Mouse (Mus musculus) hindbrain, embryonic 14.5 days (tissue): Measurements from ENCODE around the gene Scrg1. TPM values are rescaled to one million over a fixed set of nuclear protein-coding genes. Genes with fewer than 3 reads are reported as not detected.
"Not testable (repeated sequence)": the region's sequence is repeated elsewhere in the genome, so short reads cannot be mapped to it uniquely, and the experiment has no call there.

ENCODE experiments used
- ATAC-seq: fragments of 200-750 bp; cut with Nextera tagmentation; 2 replicates; pipeline ENCODE4 v1.8.0; 2017; ENCODE audit warnings: moderate number of reproducible peaks, mild to moderate bottlenecking, moderate TSS enrichment, moderate library complexity; ENCODE audit not compliant: low FRiP score
- DNase-seq: peaks from one replicate; pipeline ENCODE4 v3.0.0-alpha.2; 2015; ENCODE audit warnings: low spot score
- H3K27ac ChIP-seq: fragments of 300-500 bp; sonication (generic); 2 replicates; pipeline ENCODE4 v1.5.1; 2014; ENCODE audit warnings: mild to moderate bottlenecking, moderate library complexity
- H3K27me3 ChIP-seq: fragments of 300-500 bp; sonication (generic); 2 replicates; pipeline ENCODE4 v1.6.1; 2014; ENCODE audit warnings: mild to moderate bottlenecking, low read length, mixed read lengths; ENCODE audit not compliant: control insufficient read depth, insufficient read depth
- H3K36me3 ChIP-seq: fragments of 300-500 bp; sonication (generic); replicated peaks from 2 replicates; pipeline ENCODE4 v1.6.1; 2014; ENCODE audit not compliant: control insufficient read depth, insufficient read depth
- H3K4me1 ChIP-seq: fragments of 300-500 bp; sonication (generic); replicated peaks from 2 replicates; pipeline ENCODE4 v1.6.1; 2014; ENCODE audit warnings: antibody characterized with exemption, low read length, mixed read lengths; ENCODE audit not compliant: control insufficient read depth, insufficient read depth
- H3K4me2 ChIP-seq: fragments of 300-500 bp; sonication (generic); replicated peaks from 2 replicates; pipeline ENCODE4 v1.6.1; 2014; ENCODE audit warnings: mild to moderate bottlenecking, moderate library complexity
- H3K4me3 ChIP-seq: fragments of 300-500 bp; sonication (generic); replicated peaks from 2 replicates; pipeline ENCODE4 v1.5.1; 2014; ENCODE audit warnings: mild to moderate bottlenecking, low read length
- H3K9ac ChIP-seq: fragments of 300-500 bp; sonication (generic); 2 replicates; pipeline ENCODE4 v1.6.1; 2014
- H3K9me3 ChIP-seq: fragments of 300-500 bp; sonication (generic); 2 replicates; pipeline ENCODE4 v1.6.1; 2016; ENCODE audit warnings: low read length; ENCODE audit not compliant: control insufficient read depth
- WGBS: fragments of 180-500 bp; shearing (Covaris S2); extraction: QIAGEN DNeasy Blood & Tissue Kit; methylation state at CpG from one replicate; pipeline ENCODE4 v1.1.7; 2014; 5-methylcytosine and 5-hydroxymethylcytosine counted together
- polyA plus RNA-seq: library from polyadenylated mRNA; unstranded; fragments of >200 nt; fragmentation: Nextera tagmentation; extraction: Ambion mirVana; gene quantifications from 2 replicates; pipeline ENCODE4 v1.2.1, GENCODE M21; 2014

The Scrg1 gene
- polyA plus RNA-seq, 1 experiment from 2014 or later: 8.9 TPM

GRCm38 (mm10) chr8:57443289-57443688, 12.4 kb upstream of the Scrg1 start:
- H3K27ac ChIP-seq: no peak overlapping the region
- H3K4me2 ChIP-seq: no peak overlapping the region
- no peaks in the 10 kb centered on the region for H3K4me1 ChIP-seq
- 81% methylated on average over 4 of the region's 4 CpGs for WGBS
- H3K9me3 ChIP-seq: no peaks in the 10 kb centered on the region
- ATAC-seq (no peak), DNase-seq (no peak)
- H3K36me3 ChIP-seq: no peaks in the 10 kb centered on the region
- no peak overlapping the region for H3K4me3 ChIP-seq
- H3K9ac ChIP-seq: no peak overlapping the region
- H3K27me3 ChIP-seq: no peaks in the 10 kb centered on the region

- not testable (repeated sequence) for H3K27ac ChIP-seq, ATAC-seq, DNase-seq, H3K36me3 ChIP-seq, H3K4me3 ChIP-seq, H3K4me1 ChIP-seq, H3K4me2 ChIP-seq, H3K9ac ChIP-seq, H3K27me3 ChIP-seq, H3K9me3 ChIP-seq
- 89% methylated on average over 4 of the region's 5 CpGs for whole genome bisulfite sequencing
Measured at GRCm38 (mm10) chr8:57445901-57446300, 9.8 kb upstream of the Scrg1 start.

GRCm38 (mm10) chr8:57450726-57451125, 5.0 kb upstream of the Scrg1 start:
- H3K27ac ChIP-seq: no peak overlapping the region
- DNase-seq (no peak), ATAC-seq (no peak)
- H3K4me1 ChIP-seq: no peaks in the 10 kb centered on the region
- H3K9ac ChIP-seq: no peak overlapping the region
- no peak overlapping the region for H3K4me3 ChIP-seq
- H3K9me3 ChIP-seq: no peaks in the 10 kb centered on the region
- WGBS: 73% methylated on average over 7 of the region's 7 CpGs
- no peaks in the 10 kb centered on the region for H3K36me3 ChIP-seq
- H3K4me2 ChIP-seq: no peak overlapping the region
- H3K27me3 ChIP-seq: no peaks in the 10 kb centered on the region

GRCm38 (mm10) chr8:57451896-57452295, 3.8 kb upstream of the Scrg1 start:
- ATAC-seq: no peak
- 97% methylated on average over 4 of the region's 4 CpGs for WGBS

GRCm38 (mm10) chr8:57453361-57453760, 2.4 kb upstream of the Scrg1 start:
- Histone ChIP-seq H3K27ac (no peak overlapping the region), H3K27me3 (no peaks in the 10 kb centered on the region), H3K9me3 (no peaks in the 10 kb centered on the region), H3K9ac (no peak overlapping the region), H3K4me3 (no peak overlapping the region), H3K4me2 (no peak overlapping the region), H3K4me1 (no peaks in the 10 kb centered on the region), H3K36me3 (no peaks in the 10 kb centered on the region)
- DNase-seq (no peak), ATAC-seq (no peak)
- 96% methylated on average over 2 of the region's 2 CpGs for WGBS

More at GRCm38 (mm10) chr8:57451896-57452295, 3.8 kb upstream of the Scrg1 start:
- DNase-seq: no peak
- no peaks in the 10 kb centered on the region for H3K27me3 ChIP-seq
- H3K4me3 ChIP-seq: no peak overlapping the region
- no peak overlapping the region for H3K9ac ChIP-seq
- no peaks in the 10 kb centered on the region for H3K4me1 ChIP-seq
- H3K36me3 ChIP-seq: no peaks in the 10 kb centered on the region
- H3K4me2 ChIP-seq: no peak overlapping the region
- no peak overlapping the region for H3K27ac ChIP-seq
- no peaks in the 10 kb centered on the region for H3K9me3 ChIP-seq

- H3K27ac ChIP-seq: no peak overlapping the region
- H3K4me1 ChIP-seq: no peaks in the 10 kb centered on the region
- no peaks in the 10 kb centered on the region for H3K36me3 ChIP-seq
- H3K27me3 ChIP-seq: no peaks in the 10 kb centered on the region
- H3K4me3 ChIP-seq: no peak overlapping the region
- H3K9ac ChIP-seq: no peak overlapping the region
- ATAC-seq: no peak
- no peak for DNase-seq
- WGBS: 81% methylated on average over 6 of the region's 6 CpGs
- no peak overlapping the region for H3K4me2 ChIP-seq
- no peaks in the 10 kb centered on the region for H3K9me3 ChIP-seq
Measured at GRCm38 (mm10) chr8:57457152-57457551, 1.4 kb downstream of the Scrg1 start.

GRCm38 (mm10) chr8:57457942-57458341, 2.2 kb downstream of the Scrg1 start:
- 91% methylated on average over 3 of the region's 3 CpGs for WGBS
- H3K27me3 ChIP-seq: no peaks in the 10 kb centered on the region
- ATAC-seq: no peak

GRCm38 (mm10) chr8:57462839-57463238, 7.1 kb downstream of the Scrg1 start:
- H3K9ac ChIP-seq: no peak overlapping the region
- H3K36me3 ChIP-seq: no peaks in the 10 kb centered on the region
- no peak for DNase-seq
- no peak overlapping the region for H3K4me2 ChIP-seq
- H3K27me3 ChIP-seq: no peaks in the 10 kb centered on the region
- no peak for ATAC-seq
- no peak overlapping the region for H3K27ac ChIP-seq
- no peaks in the 10 kb centered on the region for H3K4me1 ChIP-seq
- 53% methylated on average over 1 of the region's 1 CpGs for WGBS
- H3K4me3 ChIP-seq: no peak overlapping the region
- no peaks in the 10 kb centered on the region for H3K9me3 ChIP-seq

More at GRCm38 (mm10) chr8:57457942-57458341, 2.2 kb downstream of the Scrg1 start:
- Histone ChIP-seq H3K4me3 (no peak overlapping the region), H3K4me1 (no peaks in the 10 kb centered on the region), H3K4me2 (no peak overlapping the region), H3K36me3 (no peaks in the 10 kb centered on the region), H3K27ac (no peak overlapping the region), H3K9me3 (no peaks in the 10 kb centered on the region), H3K9ac (no peak overlapping the region)
- no peak for DNase-seq

GRCm38 (mm10) chr8:57463757-57464156, 8.0 kb downstream of the Scrg1 start:
- H3K9me3 ChIP-seq: no peaks in the 10 kb centered on the region
- H3K27me3 ChIP-seq: no peaks in the 10 kb centered on the region
- WGBS: 87% methylated on average over 3 of the region's 3 CpGs
- H3K9ac ChIP-seq: no peak overlapping the region
- no peak overlapping the region for H3K27ac ChIP-seq
- H3K4me3 ChIP-seq: no peak overlapping the region
- no peaks in the 10 kb centered on the region for H3K36me3 ChIP-seq
- no peak overlapping the region for H3K4me2 ChIP-seq
- ATAC-seq: no peak
- no peaks in the 10 kb centered on the region for H3K4me1 ChIP-seq
- DNase-seq: no peak

- no peak for DNase-seq
- no peaks in the 10 kb centered on the region for H3K4me1 ChIP-seq
- H3K4me3 ChIP-seq: no peak overlapping the region
- H3K4me2 ChIP-seq: no peak overlapping the region
- H3K27ac ChIP-seq: no peak overlapping the region
- 68% methylated on average over 5 of the region's 5 CpGs for WGBS
- no peaks in the 10 kb centered on the region for H3K9me3 ChIP-seq
- ATAC-seq: no peak
- no peaks in the 10 kb centered on the region for H3K27me3 ChIP-seq
- no peak overlapping the region for H3K9ac ChIP-seq
- no peaks in the 10 kb centered on the region for H3K36me3 ChIP-seq
Measured at GRCm38 (mm10) chr8:57468624-57469023, 12.9 kb downstream of the Scrg1 start.
